Mouse (Mus musculus) right cerebral cortex, postnatal 4 days (tissue): ENCODE data around the gene Fcf1.

ENCODE experiments used
- DNase-seq: peaks from one replicate; pipeline ENCODE4 v3.0.0-alpha.2; 2022

Fcf1 gene

DNA sequence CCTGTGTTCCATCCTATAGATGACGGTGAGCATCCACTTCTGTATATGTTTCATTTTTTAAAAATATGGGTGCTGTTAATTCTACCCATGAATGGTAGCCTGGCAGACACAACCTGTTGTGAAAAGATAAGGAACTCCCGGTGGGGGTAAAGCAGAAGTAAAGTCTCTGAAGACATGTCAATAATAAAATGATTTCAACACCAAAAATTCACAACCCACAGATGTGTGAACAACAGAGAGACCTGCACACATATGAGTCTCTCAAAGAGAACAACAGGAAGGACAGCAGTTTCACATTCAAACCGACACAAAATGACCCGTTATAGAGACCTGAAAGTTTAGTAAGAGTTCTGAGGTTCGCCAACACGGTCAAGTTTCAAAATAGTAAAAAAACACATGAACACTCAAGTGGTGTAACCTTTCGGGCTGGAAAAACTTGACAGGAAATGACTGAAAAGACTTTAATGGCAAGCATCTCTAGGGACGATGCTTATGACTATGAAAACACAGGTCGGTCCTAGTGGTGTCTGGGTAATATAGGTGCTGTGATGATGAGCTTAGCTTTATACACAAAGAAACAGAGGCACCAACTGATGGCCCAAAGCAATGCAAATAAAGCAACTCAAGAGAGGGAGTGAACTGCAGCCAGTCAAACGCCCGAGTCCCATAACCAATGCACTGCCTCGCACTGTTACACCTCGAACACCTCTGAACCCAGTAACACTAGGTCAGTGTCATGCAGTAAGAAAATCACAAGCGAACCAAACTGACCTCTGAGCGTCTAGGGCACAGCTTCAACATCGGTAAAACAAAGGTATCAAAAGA lies 1.7 kb upstream of the Fcf1 start:
- DNase-seq = no peak

- no peak for DNase-seq
Observed at GRCm38 (mm10) chr12:84969656-84970427, 855 bp upstream of the Fcf1 start.

DNA sequence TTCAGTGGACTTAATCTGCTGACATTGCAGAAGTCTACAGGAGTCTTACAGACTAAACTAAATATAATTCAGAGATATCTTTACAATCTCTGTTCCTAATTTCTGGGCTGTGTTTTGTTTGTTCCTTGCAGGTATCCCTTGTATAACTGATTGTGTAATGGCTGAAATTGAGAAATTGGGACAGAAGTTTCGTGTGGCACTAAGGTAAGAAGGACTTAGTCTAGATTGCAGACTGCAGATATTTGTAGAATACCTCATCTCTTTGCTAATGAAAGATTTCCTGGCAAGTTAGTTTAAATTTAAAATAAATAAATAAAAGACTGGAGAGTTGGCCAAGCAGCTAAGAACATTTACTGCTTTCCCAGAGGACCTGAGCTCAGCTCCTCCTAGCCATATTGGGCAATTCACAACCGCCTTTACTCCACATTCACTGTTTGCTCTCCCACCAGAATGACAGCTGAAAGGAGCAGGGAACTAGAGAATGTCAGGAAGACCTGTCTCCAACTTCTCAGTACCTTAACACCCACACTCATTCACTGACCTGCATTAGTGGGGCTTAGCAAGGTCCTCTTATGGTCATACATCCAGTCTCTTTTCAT lies 8.7 kb downstream of the Fcf1 start:
- DNase-seq = no peak

DNA sequence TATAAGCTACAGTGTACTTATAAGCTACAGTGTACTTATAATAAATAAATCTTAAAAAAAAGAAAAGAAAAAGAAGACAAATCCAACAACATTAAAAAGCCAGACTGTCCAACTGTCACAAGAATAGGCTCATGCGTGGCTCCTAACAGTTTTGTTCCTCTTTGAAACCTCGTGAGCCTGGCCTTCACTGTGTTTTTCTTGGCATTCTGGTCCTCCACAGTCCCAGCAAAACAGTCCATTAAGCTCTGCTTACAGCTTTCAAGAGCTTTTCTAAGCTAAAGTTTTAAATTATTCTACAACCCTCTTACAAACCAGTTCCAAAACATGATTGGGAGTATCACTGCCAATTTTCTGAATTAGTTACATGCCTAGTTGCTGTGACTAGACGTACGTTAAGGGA lies 18.8 kb downstream of the Fcf1 start:
- DNase-seq = no peak

DNA sequence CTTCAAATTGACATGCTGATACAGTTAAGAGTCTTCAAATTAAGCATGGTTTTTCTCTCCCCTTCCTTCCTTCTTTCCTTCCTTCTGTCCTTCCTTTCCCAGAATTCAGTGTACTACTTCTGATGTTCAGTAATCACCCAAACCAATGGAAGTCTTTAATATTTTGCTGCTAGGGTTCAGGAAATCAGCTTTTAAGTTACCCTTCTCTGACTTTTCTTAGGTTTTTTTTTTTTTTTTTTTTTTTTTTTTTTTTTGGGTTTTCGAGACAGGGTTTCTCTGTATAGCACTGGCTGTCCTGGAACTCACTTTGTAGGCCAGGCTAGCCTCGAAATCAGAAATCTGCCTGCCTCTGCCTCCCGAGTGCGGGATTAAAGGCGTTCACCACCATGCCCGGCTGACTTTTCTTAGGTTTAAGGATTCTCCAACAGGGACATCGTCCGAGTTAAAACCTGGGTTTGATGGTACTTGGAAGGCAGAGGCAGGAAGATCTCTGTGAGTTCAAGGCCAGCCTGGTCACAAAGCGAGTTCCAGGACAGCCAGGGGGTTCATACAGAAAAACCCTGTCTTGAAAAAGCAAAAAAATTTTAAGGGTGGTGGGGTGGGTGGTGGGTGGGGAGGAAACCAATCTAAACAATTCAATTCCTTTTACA lies 24.5 kb downstream of the Fcf1 start:
- no peak for DNase-seq

DNA sequence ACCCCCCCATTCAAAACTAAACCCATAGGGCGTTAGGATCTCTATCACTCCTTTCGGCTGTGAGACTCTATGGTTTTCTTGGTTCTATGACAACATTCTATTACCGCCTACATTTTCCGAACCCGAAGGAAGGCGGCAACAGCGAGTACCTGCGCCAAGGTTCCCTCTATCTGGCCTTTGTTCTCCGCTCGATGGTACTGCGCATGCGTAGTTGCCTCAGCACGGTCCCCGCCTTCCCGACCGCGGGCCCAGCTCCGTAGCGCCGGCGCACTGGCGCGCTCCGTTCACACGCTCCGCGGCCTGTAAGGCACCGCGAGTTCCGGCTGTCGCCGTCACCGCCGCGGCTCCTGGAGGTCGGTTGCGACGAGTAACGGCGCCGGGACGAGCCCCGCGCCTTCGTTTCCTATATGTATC lies 25.4 kb downstream of the Fcf1 start, which contains the start of gene Ylpm1:
Ylpm1 (plus strand) TSS at position 239 of the 414 bp plus-strand sequence.
- peak; percentile 97 for DNase-seq

DNA sequence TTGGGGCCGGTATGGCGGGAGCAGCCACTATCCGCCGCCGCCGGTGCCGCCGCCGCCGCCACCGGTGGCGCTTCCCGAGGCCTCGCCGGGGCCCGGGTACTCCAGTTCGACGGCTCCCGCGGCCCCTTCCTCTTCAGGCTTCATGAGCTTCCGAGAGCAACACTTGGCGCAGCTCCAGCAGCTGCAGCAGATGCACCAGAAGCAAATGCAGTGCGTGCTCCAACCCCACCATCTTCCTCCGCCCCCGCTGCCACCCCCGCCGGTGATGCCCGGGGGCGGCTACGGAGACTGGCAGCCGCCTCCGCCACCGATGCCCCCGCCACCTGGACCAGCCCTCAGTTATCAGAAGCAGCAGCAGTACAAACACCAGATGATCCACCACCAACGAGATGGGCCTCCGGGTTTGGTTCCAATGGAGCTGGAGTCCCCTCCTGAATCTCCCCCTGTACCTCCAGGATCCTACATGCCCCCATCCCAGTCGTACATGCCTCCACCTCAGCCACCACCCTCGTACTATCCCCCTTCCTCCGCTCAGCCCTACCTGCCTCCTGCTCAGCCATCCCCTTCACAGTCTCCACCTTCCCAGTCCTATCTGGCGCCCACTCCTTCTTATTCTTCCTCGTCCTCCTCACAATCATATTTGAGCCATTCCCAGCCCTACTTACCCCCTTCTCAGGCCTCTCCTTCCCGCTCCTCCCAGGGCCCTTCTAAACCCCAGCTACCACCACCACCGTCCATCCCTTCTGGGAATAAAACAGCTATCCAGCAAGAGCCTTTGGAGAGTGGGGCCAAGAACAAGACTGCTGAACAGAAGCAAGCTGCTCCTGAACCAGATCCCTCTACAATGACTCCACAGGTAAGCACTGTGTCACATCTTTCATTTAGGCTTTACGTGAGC lies 26.1 kb downstream of the Fcf1 start:
- peak; percentile 68 for DNase-seq

- no peak for DNase-seq
Observed at GRCm38 (mm10) chr12:84999053-84999452, 28.4 kb downstream of the Fcf1 start.

GRCm38 (mm10) chr12:85006206-85006605 lies 35.5 kb downstream of the Fcf1 start:
- DNase-seq = no peak

DNA sequence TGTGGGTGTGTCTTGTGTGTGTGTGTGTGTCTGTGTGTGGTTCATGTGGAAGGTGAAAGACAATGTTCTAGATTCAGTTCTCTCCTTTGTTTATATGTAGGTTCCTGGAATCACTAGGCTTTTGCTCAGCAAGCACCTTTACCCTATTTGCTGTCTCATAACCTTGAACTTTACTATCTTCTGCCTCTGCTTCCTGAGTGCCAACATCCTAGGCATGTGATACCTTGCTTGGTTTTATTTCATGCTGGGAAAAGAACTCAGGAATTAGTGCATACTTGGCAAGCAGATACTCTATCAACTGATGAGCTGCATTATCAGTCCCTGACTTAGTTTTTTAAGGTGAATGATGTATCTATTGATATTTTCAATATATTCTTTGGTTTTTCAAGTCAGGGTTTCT lies 36.3 kb downstream of the Fcf1 start:
- DNase-seq = no peak

DNA sequence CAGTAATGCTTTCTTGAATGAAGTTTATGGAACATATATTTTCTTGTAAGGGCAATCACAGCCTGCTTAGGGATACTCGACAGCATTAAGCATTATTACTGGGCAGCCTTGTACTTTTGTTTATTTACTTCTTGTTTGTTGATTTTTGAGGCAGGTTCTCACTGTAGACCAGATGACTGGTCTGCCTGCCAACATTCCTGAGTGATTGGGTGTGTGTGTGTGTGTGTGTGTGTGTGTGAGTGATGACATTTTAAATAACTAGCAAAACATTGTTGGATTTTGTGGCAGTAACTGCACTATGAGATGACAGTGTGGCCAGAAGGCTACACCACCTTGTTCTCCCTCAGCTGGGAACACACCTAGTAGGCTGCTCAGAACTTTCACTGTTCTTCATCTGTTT lies 39.1 kb downstream of the Fcf1 start:
- no peak for DNase-seq

DNA sequence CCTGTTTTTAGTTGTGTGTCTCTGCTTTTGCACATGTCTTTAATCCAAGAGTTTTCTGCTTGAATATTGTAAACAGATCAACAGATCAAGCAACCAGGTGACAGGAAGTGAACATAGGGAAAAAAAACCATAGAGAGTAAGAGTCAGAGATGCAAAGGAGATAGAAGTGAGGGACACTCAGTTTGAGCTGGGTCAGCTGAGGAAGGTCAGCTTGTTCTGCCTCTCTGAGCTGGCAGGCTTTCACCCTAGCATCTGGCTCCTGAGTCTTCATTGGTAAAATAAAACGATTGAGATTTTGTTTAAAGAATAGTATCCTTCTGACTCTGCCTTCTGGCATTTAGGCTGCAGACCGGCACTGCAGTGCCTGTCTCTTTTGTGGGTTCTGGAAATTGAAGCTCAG lies 39.8 kb downstream of the Fcf1 start:
- DNase-seq = no peak

DNA sequence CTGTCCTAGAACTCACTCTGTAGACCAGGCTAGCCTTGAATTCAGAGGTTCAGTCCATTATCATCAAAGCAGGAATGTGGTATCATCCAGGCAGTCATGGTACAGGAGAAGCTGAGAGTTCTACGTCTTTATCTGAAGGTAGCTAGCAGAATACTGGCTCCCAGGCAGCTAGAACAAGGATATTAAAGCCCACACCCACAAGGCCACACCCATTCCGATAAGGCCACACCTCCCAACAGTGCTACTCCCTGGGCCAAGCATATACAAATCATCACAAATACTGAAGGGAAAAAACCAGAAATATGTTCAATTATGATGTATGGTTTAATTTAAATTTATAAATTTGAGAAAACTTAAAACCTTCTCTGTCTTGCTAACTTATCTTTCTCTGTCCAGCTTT lies 41.5 kb downstream of the Fcf1 start:
- no peak for DNase-seq

DNA sequence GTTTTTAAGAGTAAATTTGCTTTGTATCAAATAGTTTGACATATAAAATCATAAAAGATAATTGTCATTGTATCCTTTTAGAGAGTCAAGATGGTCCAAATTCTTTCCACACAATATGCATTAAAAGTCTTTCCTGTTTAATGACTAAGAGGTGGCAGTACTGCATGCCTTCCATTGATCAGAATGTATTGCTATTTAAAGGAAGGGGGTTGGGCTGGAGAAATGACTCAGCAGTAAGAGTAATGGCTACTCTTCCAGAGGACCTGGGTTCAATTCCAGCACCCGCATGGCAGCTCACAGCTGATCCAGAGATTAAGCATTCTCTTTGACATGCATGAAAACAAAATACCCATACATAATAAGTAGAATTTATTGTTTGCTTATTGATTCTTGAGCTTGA lies 51.4 kb downstream of the Fcf1 start:
- no peak for DNase-seq

GRCm38 (mm10) chr12:85032710-85033109 lies 62.0 kb downstream of the Fcf1 start:
- peak; percentile 25 for DNase-seq
